Mouse (Mus musculus) heart, embryonic 12.5 days (tissue): ENCODE measurements around the gene Slc38a9. TPM values are rescaled to one million over a fixed set of nuclear protein-coding genes. Genes with fewer than 3 reads are reported as not detected.

Experiments used
- ATAC-seq: fragments of 200-750 bp; cut with Nextera tagmentation; 2 replicates; pipeline ENCODE4 v1.8.0; 2017; ENCODE audit warnings: moderate TSS enrichment, moderate library complexity; ENCODE audit not compliant: insufficient number of reproducible peaks, low FRiP score
- H3K27ac ChIP-seq: fragments of 300-500 bp; sonication (generic); 2 replicates; pipeline ENCODE4 v1.5.1; 2016; ENCODE audit warnings: mild to moderate bottlenecking, moderate library complexity; ENCODE audit not compliant: poor library complexity, severe bottlenecking
- H3K27me3 ChIP-seq: fragments of 300-500 bp; sonication (generic); replicated peaks from 2 replicates; pipeline ENCODE4 v1.6.1; 2016; ENCODE audit warnings: mild to moderate bottlenecking, moderate library complexity
- H3K36me3 ChIP-seq: fragments of 300-500 bp; sonication (generic); 2 replicates; pipeline ENCODE4 v1.6.1; 2016; ENCODE audit warnings: mild to moderate bottlenecking, moderate library complexity
- H3K4me1 ChIP-seq: fragments of 300-500 bp; sonication (generic); replicated peaks from 2 replicates; pipeline ENCODE4 v1.6.1; 2016; ENCODE audit warnings: mild to moderate bottlenecking
- H3K4me2 ChIP-seq: fragments of 300-500 bp; sonication (generic); 2 replicates; pipeline ENCODE4 v1.6.1; 2016; ENCODE audit warnings: mild to moderate bottlenecking, moderate library complexity
- H3K4me3 ChIP-seq: fragments of 300-500 bp; sonication (generic); 2 replicates; pipeline ENCODE4 v1.5.1; 2016; ENCODE audit warnings: mild to moderate bottlenecking
- H3K9ac ChIP-seq: fragments of 300-500 bp; sonication (generic); 2 replicates; pipeline ENCODE4 v1.6.1; 2016; ENCODE audit warnings: mild to moderate bottlenecking, moderate library complexity
- H3K9me3 ChIP-seq: fragments of 300-500 bp; sonication (generic); replicated peaks from 2 replicates; pipeline ENCODE4 v1.6.1; 2016; ENCODE audit warnings: mild to moderate bottlenecking, moderate library complexity
- WGBS: fragments of 180-500 bp; shearing (Covaris S2); methylation state at CpG from one replicate; pipeline ENCODE4 v1.1.7; 2016; 5-methylcytosine and 5-hydroxymethylcytosine counted together
- polyA plus RNA-seq: library from polyadenylated mRNA; unstranded; fragments of >200 nt; fragmentation: Nextera tagmentation; extraction: Ambion mirVana; gene quantifications from 2 replicates; pipeline ENCODE4 v1.2.1, GENCODE M21; 2016

Gene Slc38a9
- polyA plus RNA-seq, 1 experiment from 2014 or later: 12.9 TPM

DNA sequence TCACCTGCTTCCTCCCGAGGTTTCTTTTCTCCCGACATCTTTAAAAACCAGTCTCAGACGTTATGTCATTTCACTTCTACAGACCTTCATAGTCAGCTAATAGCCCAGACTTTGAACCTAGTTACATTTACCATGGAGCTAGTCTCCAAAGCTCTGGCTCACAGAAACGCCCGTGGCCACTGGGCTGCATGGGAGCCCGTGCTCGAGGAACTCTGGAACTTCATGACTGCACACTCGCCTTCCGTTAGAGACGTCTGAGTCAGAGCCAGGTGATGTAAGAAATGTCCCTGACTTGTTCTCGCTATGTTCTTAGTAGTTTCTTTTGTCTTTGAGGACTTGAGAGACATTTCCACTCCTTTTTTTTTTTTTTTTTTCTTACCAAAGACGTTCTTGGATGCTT is 72.8 kb downstream of the Slc38a9 start:
- WGBS: 83% methylated on average over 12 of the region's 12 CpGs
- Histone ChIP-seq H3K36me3 (peaks cover 21% of the 10 kb centered on the region), H3K27me3 (no peaks in the 10 kb centered on the region), H3K9ac (no peak overlapping the region), H3K4me2 (no peak overlapping the region), H3K9me3 (0 out of 2 replicates have a peak, but pooled peaks cover 4% of the 10 kb centered on the region), H3K4me3 (no peak overlapping the region), H3K27ac (no peak overlapping the region), H3K4me1 (no peaks in the 10 kb centered on the region)
- no peak for ATAC-seq

DNA sequence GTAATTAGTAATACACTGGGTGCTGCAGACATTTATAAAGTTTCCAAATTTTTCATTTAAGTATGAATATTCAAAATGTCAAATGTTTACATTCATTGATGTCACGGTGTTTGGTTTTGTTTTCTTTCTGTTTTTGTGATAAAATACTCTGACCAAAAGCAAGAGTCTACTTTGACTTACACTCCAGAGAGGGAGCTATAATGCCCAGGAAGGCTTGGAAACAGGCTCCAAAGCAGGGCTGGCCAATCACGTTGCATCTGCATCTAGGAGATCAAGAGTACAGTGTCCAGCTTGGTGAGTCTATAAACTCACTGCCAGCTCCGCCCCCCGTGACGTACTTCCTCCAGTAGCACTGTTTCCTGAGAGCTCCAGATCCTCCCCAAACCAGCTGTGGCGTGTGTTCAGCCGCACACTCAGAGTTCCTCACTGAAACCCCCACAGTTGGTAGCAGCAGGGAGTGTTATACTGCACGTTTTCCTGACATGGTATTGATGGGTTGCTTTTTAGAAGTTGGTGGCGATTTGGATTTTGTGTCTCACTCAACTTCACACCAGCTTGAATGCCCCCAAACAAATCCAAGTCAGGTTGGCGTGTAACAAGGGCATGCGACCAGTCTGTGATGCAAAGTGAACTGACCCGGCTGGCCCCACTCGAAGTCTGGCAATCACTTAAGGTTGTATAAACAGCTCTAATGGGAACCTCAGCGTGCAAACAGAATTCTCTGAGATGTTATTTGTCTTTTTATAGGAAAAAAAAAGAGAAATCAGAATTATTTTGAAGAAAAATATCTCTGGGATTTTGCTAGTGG is 74.6 kb downstream of the Slc38a9 start:
- no peak overlapping the region for H3K27ac ChIP-seq
- H3K27me3 ChIP-seq: no peaks in the 10 kb centered on the region
- no peak overlapping the region for H3K4me2 ChIP-seq
- WGBS: 72% methylated on average over 14 of the region's 14 CpGs
- no peak overlapping the region for H3K9ac ChIP-seq
- peaks cover 15% of the 10 kb centered on the region for H3K36me3 ChIP-seq
- no peak for ATAC-seq
- no peaks in the 10 kb centered on the region for H3K4me1 ChIP-seq
- no peak overlapping the region for H3K4me3 ChIP-seq
- H3K9me3 ChIP-seq: no peaks in the 10 kb centered on the region

DNA sequence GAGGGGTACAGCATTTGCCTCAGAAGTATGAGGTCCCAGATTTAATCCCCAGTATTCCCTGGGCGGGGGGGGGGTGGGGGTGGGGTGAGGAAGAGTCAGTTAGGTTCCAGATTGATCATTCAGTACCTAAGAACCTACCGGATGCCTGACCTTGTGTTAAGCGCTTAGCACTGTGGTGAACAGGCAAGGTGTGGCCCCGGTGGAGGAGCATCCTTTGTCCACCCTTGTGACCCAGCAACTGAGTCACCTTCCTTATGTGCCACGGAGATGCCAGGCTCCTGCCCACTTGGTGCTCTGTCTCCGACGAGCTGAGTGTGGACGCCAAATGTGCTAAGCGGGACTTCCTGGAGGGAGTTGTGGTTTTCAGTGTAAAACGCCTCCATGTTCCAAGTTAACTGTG is 75.9 kb downstream of the Slc38a9 start:
- no peak for ATAC-seq
- H3K4me3 ChIP-seq: no peak overlapping the region
- H3K27ac ChIP-seq: no peak overlapping the region
- H3K36me3 ChIP-seq: peaks cover 9% of the 10 kb centered on the region
- H3K27me3 ChIP-seq: no peaks in the 10 kb centered on the region
- H3K4me1 ChIP-seq: no peaks in the 10 kb centered on the region
- 85% methylated on average over 10 of the region's 10 CpGs for WGBS
- H3K9ac ChIP-seq: no peak overlapping the region
- no peak overlapping the region for H3K4me2 ChIP-seq
- H3K9me3 ChIP-seq: no peaks in the 10 kb centered on the region

DNA sequence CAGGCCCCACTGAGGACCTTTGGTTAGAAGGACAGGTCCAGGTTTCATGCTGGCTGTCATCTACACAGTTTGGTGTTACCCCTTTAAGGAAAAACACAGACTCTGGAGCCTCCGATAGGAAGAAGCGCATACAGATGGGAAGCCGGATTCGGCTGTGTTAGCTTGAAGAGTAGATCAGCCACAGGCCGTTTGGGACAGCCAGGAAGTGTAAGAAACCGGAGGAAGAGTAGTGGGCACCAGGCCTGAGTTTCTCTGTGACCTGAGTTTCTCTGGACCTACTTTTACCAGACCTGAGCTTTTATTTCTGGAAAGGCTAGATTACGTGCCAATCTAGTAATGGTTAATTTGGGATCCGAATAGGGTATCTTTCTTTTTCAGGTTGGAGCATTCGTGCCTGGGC is 76.6 kb downstream of the Slc38a9 start:
- H3K36me3 ChIP-seq: peaks cover 4% of the 10 kb centered on the region
- no peak for ATAC-seq
- no peak overlapping the region for H3K9ac ChIP-seq
- no peak overlapping the region for H3K27ac ChIP-seq
- no peaks in the 10 kb centered on the region for H3K27me3 ChIP-seq
- no peaks in the 10 kb centered on the region for H3K9me3 ChIP-seq
- H3K4me2 ChIP-seq: no peak overlapping the region
- WGBS: 78% methylated on average over 9 of the region's 9 CpGs
- peaks cover 2% of the 10 kb centered on the region; the same call in 1 of the 2 replicates for H3K4me1 ChIP-seq
- no peak overlapping the region for H3K4me3 ChIP-seq

DNA sequence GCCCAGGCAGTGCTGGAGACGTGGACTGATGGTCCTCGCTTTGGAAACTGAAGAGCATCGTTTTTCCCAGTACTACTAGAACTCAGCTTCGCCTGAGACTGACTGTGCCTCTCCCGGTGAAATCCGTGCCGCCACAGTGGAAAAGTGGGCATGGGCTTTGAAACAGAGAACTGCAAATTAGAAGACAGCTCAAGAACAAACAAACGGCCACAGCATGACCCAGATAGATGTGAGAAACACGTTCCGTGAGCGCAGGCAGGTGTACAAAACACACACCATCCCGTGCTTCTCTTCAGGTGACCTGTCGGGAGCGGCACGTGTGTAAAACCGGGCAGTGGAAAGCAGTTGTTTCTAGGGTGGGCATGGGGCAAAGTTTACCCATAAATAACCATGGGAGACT is 77.5 kb downstream of the Slc38a9 start:
- H3K9me3 ChIP-seq: no peaks in the 10 kb centered on the region
- H3K27me3 ChIP-seq: no peaks in the 10 kb centered on the region
- ATAC-seq: no peak
- WGBS: 88% methylated on average over 16 of the region's 16 CpGs
- no peak overlapping the region for H3K9ac ChIP-seq
- H3K27ac ChIP-seq: no peak overlapping the region
- H3K4me1 ChIP-seq: peaks cover 3% of the 10 kb centered on the region; the same call in 1 of the 2 replicates
- H3K36me3 ChIP-seq: no peaks in the 10 kb centered on the region
- no peak overlapping the region for H3K4me3 ChIP-seq
- no peak overlapping the region for H3K4me2 ChIP-seq

DNA sequence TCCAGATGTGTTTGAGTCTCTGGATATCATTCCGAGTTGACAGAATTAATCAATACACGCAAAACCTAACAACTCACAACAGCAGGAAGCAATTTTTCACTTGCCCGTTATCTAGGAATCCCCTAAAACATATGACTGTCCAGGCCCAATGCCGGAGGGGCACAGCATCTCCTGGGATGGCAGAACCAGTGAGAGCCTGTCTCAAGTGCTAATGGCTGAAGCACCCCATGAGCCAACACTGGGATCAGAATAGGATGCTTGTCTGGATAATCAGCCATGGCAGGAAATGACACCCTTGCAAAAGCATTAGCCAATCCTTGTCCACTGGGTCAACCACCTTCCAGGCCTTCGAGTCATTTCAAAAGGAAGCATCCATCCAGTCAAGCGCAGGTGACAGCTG is 79.5 kb downstream of the Slc38a9 start:
- H3K27ac ChIP-seq: no peak overlapping the region
- 80% methylated on average over 6 of the region's 6 CpGs for WGBS
- no peak overlapping the region for H3K4me3 ChIP-seq
- no peaks in the 10 kb centered on the region for H3K9me3 ChIP-seq
- no peaks in the 10 kb centered on the region for H3K27me3 ChIP-seq
- H3K36me3 ChIP-seq: no peaks in the 10 kb centered on the region
- ATAC-seq: no peak
- no peak overlapping the region for H3K9ac ChIP-seq
- H3K4me2 ChIP-seq: no peak overlapping the region
- peaks cover 6% of the 10 kb centered on the region; the same call in 1 of the 2 replicates for H3K4me1 ChIP-seq

DNA sequence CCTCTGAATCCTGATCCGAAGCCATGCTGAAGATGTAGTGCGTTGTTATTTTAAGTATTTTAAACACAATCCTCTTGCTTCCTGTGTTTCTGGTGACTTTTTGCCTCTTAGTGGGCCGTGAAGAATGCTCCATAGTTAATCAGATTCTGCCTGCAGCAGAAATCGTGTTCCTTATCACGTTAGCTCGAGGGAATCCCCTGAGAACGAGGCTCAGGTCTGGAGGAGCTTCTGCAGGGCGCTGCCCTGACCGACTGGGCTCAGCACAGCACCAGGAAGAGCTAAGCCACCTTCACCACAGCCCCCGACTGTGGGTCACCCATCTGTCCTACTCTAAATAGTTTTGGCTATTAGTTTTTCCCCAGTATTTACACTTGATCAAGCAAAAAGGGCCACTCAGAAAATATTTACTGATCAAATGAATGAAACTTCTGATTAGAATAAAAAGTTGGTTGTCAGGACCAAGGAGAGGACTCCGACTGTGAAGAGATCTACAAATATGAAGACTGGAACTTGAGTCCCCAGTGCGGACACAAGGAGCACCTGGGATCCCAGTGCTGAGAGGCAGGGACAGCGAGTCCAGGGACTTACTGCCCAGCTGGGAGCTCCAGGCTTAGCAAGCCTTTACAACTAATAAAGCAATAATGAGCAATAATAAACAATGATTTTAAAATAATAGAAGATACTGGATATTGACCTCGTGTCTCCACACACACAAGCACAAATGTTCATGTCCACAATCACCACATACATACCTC is 81.7 kb downstream of the Slc38a9 start:
- peak overlapping the region; percentile 27; the same call in 1 of the 2 replicates for H3K27ac ChIP-seq
- no peaks in the 10 kb centered on the region for H3K27me3 ChIP-seq
- no peak for ATAC-seq
- no peaks in the 10 kb centered on the region for H3K9me3 ChIP-seq
- peaks cover 6% of the 10 kb centered on the region; the same call in 1 of the 2 replicates for H3K4me1 ChIP-seq
- no peaks in the 10 kb centered on the region for H3K36me3 ChIP-seq
- no peak overlapping the region for H3K4me3 ChIP-seq
- no peak overlapping the region for H3K4me2 ChIP-seq
- no peak overlapping the region for H3K9ac ChIP-seq
- WGBS: 39% methylated on average over 14 of the region's 14 CpGs

DNA sequence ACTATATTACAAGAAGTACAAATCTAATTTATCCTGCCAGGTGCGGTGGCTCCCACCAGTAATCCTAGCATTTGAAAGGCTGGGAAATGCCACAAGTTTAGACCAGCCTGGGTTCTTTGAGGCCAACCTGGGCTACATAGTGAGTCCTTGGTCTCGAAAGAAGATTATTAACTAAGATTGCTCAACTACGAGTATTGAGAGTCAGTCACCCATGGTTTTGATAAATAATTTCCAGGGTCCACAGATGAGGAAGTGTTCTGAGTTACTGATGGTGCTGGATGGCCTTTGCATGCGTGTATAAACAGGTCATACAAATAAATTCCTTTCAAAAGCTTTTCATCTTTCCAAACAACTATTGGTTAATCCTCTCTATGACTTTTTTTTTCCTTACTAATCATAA is 83.1 kb downstream of the Slc38a9 start:
- Histone ChIP-seq H3K9me3 (no peaks in the 10 kb centered on the region), H3K27ac (no peak overlapping the region)
- no peak for ATAC-seq

DNA sequence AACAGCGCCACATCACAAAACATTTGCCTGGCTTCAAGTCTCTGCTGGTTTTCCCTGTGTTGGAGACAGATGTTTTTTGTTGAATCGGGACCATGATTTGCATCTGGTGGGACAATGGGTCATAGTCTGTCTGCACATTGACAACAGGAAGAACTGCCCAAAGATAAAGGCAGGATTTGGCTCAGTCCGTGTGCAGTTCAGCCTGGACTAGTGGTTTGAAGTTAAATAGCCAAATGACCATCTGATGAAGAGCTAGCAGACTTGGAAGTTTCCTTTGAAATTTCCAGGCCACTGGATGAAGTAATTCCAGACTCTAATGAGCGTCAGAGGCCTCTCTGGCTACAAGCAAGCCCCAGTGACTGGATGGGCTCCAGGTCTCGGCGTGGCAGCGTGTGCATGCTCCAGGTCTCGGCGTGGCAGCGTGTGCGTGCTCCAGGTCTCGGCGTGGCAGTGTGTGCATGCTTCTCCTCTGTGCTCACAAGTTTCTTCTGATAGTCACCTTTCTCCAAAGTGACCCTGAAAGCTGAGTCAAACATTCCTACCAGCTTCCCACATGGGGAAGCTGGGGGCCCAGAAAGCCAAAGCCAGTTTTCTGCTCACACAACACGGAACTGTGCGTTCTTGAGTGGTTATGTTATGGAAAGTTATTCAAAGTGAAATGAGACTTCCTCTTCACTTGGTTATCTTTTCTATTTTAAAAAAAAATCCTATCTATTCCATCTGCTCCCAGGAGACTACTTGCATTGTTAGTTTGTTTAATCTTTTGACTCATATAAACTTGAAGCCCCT is 83.7 kb downstream of the Slc38a9 start:
- Histone ChIP-seq H3K4me1 (peaks cover 6% of the 10 kb centered on the region; the same call in 1 of the 2 replicates), H3K4me2 (no peak overlapping the region), H3K27ac (peak overlapping the region; percentile 58), H3K27me3 (no peaks in the 10 kb centered on the region), H3K36me3 (no peaks in the 10 kb centered on the region), H3K9ac (no peak overlapping the region), H3K4me3 (no peak overlapping the region), H3K9me3 (no peaks in the 10 kb centered on the region)
- no peak for ATAC-seq
- 77% methylated on average over 15 of the region's 15 CpGs for WGBS

More for the DNA sequence above, 83.1 kb downstream of the Slc38a9 start:
- Histone ChIP-seq H3K9ac (no peak overlapping the region), H3K4me1 (peaks cover 6% of the 10 kb centered on the region; the same call in 1 of the 2 replicates), H3K36me3 (no peaks in the 10 kb centered on the region), H3K4me3 (no peak overlapping the region), H3K4me2 (no peak overlapping the region), H3K27me3 (no peaks in the 10 kb centered on the region)
- 82% methylated on average over 4 of the region's 4 CpGs for WGBS

DNA sequence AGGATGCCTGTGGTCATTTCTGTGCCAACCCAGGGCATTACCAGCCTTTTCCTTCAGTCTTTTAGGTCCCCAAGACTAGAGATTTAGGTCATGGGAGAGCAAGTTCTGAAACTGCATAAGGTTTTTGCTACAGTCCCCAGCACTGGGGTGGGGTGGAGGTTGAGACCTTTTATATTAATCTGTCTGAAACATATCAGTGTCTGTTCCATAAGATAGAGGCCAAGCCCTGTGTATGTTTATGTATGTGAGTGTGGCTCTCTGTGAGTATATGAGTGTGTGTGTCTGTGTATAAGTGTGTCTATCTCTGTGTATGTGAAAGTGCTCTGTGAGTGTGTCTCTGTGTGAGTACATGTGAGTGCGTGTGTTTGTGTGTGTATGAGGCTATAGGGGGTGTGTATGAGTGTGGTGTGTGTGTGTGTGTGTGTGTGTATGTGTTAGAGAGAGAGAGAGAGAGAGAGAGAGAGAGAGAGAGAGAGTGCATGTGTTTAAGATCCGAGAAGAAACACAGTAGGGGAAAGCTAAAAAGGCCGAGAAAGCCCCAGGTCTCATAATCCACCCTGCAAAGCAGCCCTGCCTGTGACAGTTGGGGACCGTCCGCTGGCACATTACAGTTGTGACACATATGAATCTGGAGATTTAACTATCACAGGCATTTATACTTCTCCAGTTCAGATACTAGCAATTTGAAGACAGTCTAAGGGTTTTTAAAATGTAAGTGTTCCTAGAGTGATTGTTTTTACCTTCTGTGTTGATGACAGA is 85.6 kb downstream of the Slc38a9 start:
- H3K27me3 ChIP-seq: no peaks in the 10 kb centered on the region
- H3K27ac ChIP-seq: no peak overlapping the region
- no peaks in the 10 kb centered on the region for H3K9me3 ChIP-seq
- WGBS: 72% methylated on average over 5 of the region's 5 CpGs
- peak; percentile 45; the same call in 1 of the 2 replicates for ATAC-seq
- no peak overlapping the region for H3K4me3 ChIP-seq
- H3K4me2 ChIP-seq: no peak overlapping the region
- peaks cover 14% of the 10 kb centered on the region for H3K4me1 ChIP-seq
- H3K36me3 ChIP-seq: no peaks in the 10 kb centered on the region
- no peak overlapping the region for H3K9ac ChIP-seq
